Mouse (Mus musculus): ENCODE measurements around the gene Mrpl51.

The Mrpl51 gene

DNA sequence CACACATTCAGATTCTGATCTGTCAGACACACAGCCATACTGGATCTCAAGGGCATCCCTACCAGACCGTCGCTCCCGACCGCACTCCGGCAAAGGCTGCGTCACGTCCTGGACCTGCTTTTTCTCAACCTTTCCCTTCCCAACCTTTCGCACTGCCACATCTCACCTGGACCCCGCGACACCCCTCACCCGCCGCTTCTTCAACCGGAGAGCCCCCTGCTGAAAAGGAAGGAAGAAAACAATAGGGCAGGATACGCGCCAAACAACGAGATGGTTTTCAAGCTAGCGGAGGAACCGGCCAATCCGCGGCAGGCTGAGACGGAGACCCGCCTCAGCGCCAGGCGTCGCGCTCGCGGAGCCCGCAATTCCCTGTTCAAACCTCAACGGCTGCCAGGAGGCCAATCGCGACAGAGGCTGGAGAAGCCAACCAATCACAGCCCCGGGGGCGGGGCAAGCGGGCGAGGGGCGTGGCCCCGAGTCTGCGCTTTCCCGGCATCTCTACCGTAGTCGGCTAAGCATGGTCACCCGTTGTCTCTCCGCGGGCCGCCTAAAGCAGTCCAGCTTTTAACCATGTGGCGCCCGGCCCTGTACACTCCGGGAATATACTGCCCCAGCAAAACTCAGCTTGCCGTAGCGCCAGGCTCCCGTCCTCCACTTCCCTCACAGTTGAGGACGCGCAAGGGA lies at the start of gene Mrpl51, which contains the start of gene Ncapd2:
Gene Mrpl51, plus strand, starts transcription at position 470 of the 684 bp plus-strand sequence.
Gene Ncapd2, minus strand, starts transcription at position 370 of the 684 bp plus-strand sequence.
- DNase-seq (ENCODE audit: low spot score in 2 of 2): peak; percentile 95 to 98

DNA sequence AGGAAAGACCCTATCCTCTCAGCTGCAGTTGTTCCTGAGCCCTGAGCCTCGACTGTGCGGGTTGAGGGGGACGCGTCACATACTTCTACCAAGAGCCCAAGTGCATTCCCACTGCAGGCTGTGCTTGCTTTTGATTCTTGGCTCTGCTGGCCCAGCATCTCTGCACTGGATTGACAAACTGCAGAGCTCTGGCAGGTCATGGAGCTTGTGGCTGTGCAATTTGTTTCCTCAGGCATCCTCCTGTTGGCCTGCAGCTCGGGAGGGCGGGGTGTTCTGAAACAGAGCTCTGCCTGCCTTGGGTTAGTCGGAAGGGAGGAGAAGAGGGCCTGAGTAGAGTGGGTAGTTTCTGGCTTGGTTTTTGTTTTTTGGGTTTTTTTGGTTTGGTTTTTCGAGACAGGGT lies 49.2 kb upstream of the Mrpl51 start:
- DNase-seq (ENCODE audit: low spot score in 2 of 2): no peak

DNA sequence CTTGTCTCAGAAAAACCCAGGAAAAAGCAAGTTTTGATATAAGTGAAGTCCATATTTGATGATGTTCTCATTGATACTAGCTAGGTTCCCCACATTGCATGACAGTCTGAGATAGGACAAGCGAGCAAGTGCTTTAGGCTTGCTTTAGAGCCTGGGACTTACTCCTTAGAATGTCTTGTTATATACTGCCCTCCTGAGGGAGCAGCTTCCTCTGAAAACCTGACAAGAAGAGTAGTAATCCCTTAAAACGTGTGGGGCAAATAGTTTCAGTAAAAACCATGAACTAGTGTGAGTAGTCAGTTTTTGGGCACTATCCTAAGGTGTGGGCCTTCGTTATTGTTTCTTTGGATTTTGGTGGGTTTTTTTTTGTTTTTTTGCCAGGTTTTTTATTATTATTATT lies 48.5 kb upstream of the Mrpl51 start:
- no peak for DNase-seq (ENCODE audit: low spot score in 2 of 2)

DNA sequence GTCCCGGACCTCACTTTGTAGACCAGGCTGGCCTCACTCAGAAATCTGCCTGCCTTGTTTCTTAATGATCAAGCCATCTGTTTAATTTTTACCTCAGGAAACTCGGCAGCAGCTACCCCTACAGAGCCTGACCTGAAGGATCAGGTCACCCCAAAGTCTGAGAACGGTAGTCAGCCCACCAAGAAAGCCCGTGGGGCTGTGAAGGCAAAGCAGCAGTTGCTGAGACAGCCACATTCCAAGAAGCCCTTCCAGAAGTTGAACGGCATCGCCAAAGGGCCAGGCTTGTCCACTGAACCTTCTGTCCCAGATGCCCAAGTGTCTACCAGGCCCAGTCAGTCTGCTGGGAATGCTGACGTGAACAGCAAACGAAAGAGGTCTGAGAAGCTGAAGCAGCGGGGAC lies 47.7 kb upstream of the Mrpl51 start:
- no peak for DNase-seq (ENCODE audit: low spot score in 2 of 2)

DNA sequence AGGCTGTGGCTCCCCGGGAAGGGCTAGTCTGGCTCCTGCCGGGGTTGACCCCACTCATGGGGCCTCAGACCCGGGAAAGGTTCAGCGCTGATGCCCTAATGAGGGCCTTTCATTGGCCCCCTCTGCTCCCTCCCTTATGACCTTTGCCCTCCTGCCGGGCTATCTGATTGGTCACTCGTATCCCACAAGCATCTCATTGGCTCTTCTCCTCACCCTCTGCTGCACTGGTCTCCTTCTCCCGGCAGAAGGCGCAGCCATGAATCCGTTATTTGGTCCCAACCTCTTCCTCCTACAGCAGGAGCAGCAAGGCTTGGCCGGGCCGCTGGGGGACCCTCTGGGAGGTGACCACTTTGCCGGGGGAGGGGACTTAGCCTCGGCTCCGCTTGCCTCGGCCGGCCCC lies 46.6 kb upstream of the Mrpl51 start, which contains the start of gene Iffo1:
Gene Iffo1, plus strand, starts transcription at position 241 of the 400 bp plus-strand sequence.
- peak; percentile 89 to 92 for DNase-seq (ENCODE audit: low spot score in 2 of 2)

DNA sequence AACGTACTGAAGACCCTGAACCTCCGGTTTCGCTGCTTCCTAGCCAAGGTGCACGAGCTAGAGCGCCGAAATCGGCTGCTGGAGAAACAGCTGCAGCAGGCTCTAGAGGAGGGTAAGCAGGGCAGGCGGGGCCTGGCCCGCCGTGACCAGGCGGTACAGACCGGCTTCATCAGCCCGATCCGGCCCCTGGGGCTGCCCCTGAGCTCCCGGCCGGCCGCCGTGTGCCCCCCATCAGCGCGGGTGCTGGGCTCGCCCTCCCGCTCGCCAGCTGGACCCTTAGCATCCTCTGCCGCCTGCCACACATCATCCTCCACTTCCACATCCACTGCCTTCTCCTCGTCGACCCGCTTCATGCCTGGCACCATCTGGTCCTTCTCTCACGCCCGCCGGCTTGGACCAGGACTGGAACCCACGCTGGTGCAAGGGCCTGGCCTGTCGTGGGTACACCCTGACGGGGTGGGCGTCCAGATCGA lies 46.1 kb upstream of the Mrpl51 start:
- DNase-seq (ENCODE audit: low spot score in 2 of 2): no peak

DNA sequence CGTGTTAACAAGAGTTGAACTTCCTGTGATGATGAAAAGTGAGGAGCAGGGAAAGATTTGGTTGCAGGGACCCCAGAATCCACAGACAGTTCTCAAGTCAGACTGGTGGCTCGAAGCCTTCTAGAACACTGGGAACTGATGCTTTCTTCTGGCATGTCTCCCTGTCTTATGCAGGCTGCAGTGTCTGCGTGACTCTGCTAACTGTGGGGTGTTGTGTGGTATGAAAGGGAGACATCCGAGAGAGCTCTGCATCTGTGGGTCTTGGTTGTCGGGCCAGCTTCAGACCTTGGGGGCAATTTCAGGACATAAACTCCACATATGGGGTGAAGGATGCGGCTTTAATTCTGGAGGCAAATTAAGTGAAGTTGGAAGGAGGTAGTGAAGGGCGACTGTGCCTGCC lies 45.5 kb upstream of the Mrpl51 start:
- DNase-seq (ENCODE audit: low spot score in 2 of 2): no peak

DNA sequence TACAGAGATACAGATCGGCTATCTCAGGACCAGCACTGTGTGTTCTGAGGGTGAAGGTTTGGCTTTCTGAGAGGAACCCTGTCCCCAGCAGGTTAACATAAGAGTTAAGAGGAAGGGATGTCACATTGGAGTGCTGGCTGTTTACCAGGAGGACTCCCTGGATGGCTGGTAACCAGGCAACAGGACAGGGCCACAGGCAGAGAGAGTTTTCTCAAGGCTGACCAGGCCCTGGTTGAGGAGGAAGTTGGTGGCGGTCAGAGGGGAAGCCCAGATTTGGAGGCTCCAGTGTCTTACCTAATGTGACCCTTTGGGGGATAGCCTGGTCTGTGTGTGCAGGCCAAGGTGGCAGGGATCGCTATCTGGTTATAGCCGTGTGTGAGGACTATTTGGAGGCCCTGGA lies 44.8 kb upstream of the Mrpl51 start:
- DNase-seq (ENCODE audit: low spot score in 2 of 2): no peak

DNA sequence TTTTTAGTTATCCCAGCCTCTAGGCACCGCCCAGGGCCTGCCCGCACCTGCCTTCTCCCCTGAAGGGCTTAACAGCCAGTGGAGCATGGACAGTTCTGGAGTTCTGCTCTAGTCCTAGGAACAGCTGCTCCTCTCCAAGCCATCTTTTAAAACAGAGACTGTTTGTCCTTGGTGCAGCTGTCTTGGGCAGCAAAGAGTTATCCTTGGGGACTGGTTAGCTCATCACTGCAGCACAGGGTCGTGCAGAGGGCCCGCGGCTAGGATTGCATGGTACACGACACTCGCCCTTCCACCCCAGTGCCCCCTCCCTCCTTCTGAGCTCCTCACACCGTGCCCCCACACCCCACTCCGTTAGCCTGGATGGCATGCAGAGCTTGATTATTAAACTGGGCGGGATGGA lies 44.3 kb upstream of the Mrpl51 start:
- DNase-seq (ENCODE audit: low spot score in 2 of 2): no peak

DNA sequence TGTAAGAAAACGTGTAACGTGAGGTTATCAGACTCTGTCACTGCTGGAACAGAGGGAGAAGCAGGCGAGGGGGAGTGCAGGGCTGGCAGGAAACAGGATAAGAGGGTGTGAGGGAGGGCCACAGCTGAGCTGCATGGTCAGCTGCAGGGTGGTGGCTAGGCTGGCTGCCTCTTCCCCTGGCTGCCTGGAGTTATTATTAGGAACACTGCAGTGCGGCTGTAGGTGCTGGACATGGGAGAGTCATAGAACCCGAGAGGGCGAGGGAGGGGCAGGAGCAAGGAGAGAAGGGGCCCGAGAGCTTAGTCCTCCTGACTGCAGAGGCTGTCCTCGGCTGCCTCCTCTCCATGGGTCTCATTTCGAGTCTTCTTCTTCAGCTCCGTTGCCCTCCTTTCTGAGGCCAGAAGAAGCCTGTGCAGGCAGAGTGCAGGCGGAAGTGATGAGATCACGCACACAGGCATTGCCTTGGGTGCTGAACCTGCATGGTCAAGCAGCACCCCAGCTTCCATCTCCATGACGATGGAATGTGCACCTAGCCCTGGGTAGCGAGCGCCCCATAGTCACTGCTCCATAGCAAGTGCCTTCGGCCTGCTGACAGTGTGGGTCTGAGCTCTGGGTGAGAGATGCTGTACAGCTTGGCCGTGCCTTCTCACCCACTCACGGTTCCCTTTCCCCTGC lies 43.2 kb upstream of the Mrpl51 start:
- no peak for DNase-seq (ENCODE audit: low spot score in 2 of 2)

DNA sequence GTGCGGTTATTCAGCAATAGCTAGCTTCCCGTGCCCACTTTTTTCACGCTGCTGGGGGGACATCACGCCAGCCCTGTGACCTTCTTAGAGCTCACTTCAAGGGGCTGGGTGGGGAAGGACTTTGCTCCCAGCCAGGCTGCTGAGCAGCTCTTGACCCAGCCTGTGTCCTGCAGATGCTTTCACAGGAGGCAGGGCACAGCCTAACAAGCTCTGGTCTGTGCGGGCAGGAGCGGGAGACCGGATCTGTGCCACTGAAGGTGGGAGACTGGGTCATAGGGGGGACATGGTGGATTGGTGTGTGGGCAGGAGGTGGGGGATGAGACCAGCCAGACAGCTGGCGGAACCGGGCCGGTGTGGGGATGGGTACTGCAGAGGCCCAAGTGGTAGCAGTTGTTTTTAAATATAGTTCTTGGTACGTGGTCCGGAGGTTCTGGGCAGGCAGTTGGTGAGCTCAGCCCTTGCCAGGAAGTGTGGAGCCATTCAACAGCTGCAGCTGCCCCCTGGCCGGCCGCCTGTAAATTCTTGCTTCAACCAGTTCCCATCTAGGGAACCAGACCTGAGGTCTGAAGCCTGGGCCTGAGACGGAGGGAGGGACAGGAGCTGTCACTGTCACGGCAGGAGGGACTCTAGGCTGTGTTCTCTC lies 42.6 kb upstream of the Mrpl51 start:
- DNase-seq (ENCODE audit: low spot score in 2 of 2): no peak

DNA sequence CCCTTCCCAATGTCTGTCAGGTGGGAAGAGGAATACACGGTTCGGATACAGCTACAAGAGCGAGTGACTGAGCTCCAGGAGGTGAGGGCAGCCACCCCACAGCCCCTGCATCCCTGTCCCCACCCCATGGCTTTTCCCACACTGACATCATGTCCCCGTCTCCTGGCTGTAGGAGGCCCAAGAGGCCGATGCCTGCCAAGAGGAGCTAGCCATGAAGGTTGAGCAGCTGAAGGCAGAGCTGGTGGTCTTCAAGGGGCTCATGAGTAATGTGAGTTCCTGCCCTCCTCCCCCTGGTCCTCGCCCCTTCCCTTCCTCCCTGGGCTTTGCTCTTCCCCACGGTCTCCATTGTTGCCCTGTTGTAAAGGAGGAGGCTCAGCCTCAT lies 42.0 kb upstream of the Mrpl51 start:
- no peak for DNase-seq (ENCODE audit: low spot score in 2 of 2)

DNA sequence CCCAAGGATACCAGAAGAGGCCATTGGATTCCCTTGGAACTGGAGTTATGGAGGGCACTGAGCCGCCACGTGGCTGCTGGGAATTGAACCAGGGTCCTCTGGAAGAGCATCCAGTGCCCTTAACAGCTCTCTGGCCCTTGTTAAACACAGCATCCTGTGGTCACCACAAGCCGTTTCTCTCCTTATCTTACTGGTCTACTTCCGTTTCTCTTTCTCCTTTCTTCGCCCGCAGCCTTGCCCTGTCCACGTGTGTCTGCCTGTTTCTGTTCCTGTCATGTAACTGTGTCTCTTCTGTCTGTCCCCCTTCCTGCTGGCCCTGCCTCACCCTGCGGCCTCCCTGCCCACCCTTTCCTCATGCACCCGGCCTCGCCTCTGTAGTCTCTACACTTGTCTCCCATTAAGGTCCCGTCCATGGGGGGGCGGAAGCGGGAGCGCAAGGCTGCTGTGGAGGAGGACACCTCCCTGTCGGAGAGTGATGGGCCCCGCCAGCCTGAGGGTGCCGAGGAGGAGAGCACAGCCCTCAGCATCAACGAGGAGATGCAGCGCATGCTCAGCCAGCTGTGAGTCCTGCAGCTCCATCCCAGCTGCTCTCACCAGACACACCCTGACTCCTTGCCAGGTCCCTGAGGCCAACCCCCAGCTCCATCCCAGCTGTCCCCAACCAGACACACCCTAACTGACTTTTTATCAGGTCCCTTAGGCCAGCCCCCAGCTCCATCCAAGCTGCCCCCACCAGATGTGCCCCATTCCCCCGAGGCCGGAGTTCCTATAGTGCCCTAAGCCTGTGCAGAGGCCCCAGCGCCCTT lies 39.2 kb upstream of the Mrpl51 start:
- no peak for DNase-seq (ENCODE audit: low spot score in 2 of 2)

DNA sequence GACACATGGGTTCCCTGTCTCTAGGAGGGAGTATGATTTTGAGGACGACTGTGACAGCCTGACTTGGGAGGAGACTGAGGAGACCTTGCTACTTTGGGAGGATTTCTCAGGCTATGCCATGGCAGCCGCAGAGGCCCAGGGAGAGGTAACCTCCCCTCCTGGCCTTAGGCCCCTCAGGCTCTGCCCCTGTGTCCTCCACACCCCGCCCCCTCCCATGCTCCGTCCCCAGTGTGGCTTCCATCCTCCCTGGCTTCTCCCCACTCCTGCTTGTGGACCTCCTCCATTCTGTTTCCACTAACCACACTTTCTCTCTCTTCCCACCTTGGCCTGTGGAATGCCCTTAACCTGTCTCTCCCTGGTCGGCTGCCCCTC lies 38.6 kb upstream of the Mrpl51 start:
- DNase-seq (ENCODE audit: low spot score in 2 of 2): no peak

DNA sequence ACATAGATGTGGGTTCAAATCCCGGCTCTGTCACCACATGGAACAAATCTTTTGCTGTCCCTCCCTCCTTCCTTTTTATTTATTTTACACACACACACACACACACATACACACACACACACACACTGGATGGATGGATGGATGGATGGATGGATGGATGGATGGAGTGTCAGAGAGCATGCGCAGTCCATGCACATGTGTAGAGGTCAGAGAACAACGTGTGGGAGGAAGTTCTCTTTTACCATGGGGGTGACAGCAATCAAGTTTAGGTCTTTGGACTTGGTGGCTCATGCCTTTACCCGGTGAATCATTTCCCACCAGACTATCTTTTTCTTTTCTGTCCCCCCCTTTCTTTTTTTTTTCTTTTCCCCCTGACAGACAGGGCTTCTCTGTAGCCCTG lies 37.9 kb upstream of the Mrpl51 start:
- no peak for DNase-seq (ENCODE audit: low spot score in 2 of 2)

DNA sequence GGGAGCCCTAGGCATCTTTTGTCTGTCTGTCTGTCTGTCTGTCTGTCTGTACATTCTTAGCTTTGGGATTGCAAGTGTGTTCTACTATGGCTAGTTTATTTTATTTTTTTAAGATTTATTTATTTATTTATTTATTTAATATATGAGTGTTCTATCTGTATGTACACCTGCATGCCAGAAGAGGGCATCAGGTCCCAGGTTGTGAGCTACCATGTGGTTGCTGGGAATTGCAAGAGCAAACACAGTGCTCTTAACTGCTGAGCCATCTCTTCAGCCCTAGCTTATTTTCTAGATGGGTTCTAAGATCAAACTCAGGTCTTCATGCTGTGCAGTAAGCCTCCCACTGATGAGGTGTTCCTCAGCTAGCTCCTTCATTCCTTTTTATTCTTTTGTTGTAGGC lies 37.1 kb upstream of the Mrpl51 start:
- no peak for DNase-seq (ENCODE audit: low spot score in 2 of 2)

DNA sequence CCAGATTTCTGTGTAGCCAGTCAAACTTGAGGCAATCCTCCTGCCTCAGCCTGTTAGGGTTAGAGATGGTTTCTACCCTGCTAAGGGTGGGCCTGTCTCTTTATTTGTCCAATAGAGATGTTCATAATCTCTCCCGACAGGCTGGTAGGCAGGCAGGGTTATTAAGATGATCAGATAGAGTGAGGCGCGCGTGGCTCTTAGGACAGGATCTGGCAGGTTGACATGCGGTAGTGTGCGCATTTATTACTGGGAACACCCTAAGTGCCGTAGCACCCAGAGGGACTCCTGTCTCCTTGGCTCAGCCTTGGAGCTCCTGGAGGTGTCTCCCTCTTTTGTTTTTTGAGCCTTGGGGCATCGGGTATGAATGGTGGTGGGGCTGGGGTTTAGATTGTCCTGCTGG lies 36.3 kb upstream of the Mrpl51 start:
- no peak for DNase-seq (ENCODE audit: low spot score in 2 of 2)

DNA sequence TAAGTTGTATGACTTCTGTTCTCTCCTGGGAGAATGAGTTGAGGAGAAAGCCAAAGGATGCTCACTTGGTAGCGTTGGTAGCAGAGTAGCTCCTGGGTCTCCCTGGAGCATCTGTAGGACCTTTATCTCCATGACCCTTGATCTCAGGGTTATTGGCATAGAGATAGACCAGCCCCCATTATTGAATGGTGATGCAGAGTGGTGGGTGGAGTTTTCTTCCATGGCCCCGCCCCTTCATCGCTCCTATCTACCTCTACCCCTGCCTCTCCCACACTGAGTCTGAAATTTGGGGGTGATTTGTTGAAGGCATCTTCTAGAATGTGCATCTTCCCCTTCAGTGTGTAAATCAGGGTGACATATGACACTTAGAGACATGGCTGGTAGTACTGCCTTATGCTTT lies 35.1 kb upstream of the Mrpl51 start:
- no peak for DNase-seq (ENCODE audit: low spot score in 2 of 2)

DNA sequence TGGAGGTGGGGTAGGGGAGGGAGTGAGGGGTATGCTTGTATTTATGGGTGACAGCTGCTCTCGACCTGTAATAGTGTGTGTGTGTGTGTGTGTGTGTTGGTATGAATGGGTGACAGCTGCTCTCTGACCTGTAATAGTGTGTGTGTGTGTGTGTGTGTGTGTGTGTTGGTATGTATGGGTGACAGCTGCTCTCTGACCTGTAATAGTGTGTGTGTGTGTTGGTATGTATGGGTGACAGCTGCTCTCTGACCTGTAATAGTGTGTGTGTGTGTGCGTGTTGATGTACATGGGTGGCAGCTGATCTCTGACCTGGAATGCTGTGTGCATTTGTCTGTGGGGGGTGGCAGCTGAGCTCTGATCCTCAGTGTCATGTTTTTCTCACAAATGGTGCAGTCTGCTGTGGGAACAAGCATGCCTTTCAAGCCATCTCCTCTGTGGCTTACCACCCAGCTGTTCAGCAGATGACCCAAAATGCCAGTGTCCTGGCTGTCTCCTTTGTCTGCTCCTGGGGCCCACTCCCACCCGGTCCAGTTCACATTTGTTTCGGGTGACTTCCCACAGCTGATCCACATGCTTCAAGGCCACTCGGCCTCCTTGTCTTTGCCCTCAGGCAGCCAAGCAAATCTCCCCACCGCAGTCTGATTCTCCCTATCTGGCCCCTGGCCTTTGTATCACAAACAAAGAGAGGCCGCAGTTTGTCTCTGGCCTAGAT lies 34.5 kb upstream of the Mrpl51 start:
- no peak for DNase-seq (ENCODE audit: low spot score in 2 of 2)

DNA sequence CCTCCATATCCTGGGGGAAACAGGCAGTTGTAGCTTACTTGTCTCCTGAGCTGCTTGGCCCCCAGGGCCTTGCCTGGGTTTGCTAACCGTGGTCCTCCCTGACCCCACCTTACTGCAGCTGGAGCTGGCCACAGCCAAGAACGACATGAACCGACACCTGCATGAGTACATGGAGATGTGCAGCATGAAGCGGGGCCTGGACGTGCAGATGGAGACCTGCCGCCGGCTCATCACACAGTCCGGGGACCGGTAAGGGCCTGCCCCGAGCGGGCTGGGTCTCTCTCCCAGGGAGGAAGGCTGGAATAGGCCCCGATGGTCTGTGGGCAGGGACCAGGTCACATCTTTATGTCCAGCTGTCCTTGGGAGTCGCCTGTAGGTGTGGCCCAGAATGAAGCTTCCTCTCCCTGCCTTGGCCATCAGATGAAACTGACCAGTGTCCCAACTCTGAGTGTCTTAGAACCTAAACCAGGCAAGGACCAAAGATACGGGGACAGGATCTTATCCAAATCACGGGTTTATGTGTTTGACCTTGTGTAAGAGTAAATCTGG lies 32.6 kb upstream of the Mrpl51 start:
- no peak for DNase-seq (ENCODE audit: low spot score in 2 of 2)

Measured in frontal cortex, postnatal 14 days (tissue).